14 mouse cellular contexts compared by ENCODE assay signal in the genomic region with DNA sequence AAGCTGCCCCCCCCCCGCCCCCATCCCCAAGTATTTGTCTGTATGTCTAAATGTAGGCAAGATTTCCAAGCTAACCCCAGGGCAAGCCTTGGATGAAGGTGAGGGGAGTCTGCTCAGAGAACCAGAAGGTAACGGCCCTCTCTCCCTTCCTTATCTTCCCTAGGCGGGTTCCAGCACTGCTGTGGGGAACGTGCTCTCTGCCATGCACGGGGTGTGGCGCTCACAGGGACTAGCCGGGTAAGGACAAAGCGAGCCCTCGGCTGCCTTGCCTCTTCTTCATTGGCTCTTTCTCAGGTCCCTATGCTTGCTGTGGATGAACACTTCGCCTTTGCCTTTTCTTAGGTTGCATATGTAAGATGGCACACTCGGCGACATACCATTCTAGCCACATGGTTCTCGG.
"Had no signal": no experiment of that assay in that cellular context is flagged by ENCODE, and none has a peak within 500 bp of the region (broad histone marks: within the 10 kb centered on the region; RNA-seq: fewer than 3 reads in every experiment).

No protein-coding gene starts in this region.

- ATAC-seq: midbrain, embryonic 13.5 days had no signal

- H3K4me3 ChIP-seq: limb, embryonic 12.5 days; lung, embryonic 15.5 days; midbrain, embryonic 13.5 days; stomach, embryonic 15.5 days had no signal

- H3K9ac ChIP-seq: limb, embryonic 12.5 days; lung, embryonic 15.5 days; midbrain, embryonic 13.5 days; stomach, embryonic 15.5 days had no signal

- H3K4me1 ChIP-seq: lung, embryonic 15.5 days had no signal

- H3K27me3 ChIP-seq: limb, embryonic 12.5 days; lung, embryonic 15.5 days; midbrain, embryonic 13.5 days; stomach, embryonic 15.5 days had no signal

- H3K9me3 ChIP-seq: limb, embryonic 12.5 days; lung, embryonic 15.5 days; midbrain, embryonic 13.5 days; stomach, embryonic 15.5 days had no signal

- DNase-seq: kidney, adult 11 months; kidney, adult 9 months; kidney, postnatal 36 days; layer of hippocampus, adult 9-11 months; lung, postnatal 14 days; right cerebral cortex, postnatal 14 days; thymus, adult 2 months; thymus, postnatal 25 days had no signal

- H3K4me2 ChIP-seq: limb, embryonic 12.5 days; lung, embryonic 15.5 days; midbrain, embryonic 13.5 days; stomach, embryonic 15.5 days had no signal

- H3K27ac ChIP-seq: kidney, postnatal 0 days; limb, embryonic 12.5 days; lung, embryonic 15.5 days; macrophage; midbrain, embryonic 13.5 days; stomach, embryonic 15.5 days had no signal
